Comparison of ENCODE assay signal across 9 mouse cellular contexts in the genomic region with DNA sequence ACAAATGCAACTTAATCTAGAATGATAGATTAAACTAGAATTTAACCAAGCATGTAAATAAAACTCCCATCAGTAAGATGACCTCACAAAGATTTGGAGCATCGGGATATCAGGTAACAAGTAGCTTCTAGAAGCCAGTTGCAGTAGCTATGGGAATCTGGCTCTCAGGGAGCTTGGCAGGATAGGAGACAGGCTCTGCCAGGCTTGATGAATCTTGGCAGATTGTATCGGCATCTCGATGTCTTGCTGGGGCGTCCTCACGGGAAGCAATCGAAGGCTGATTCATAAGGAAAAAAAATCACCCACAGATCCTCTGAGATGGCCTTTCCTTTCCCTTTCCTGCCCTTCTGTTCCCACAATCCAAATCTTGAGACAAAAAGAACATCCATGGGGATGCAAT.
DNase-seq lines count a peak whose midpoint lies in the region; ATAC-seq and TF ChIP-seq lines count a peak whose summit lies in the region.
"Had no signal": no experiment of that assay in that cellular context is flagged by ENCODE, and none has a peak within 500 bp of the region (broad histone marks: within the 10 kb centered on the region; RNA-seq: fewer than 3 reads in every experiment).

No protein-coding gene starts in this region.

- no peaks in the 10 kb centered on the region for H3K36me3 ChIP-seq in lung, postnatal 0 days (ENCODE audit: insufficient read depth, low read length)

- no peak overlapping the region for H3K4me3 ChIP-seq in lung, postnatal 0 days (ENCODE audit: low read depth, low read length)

- H3K27ac ChIP-seq in lung, postnatal 0 days (ENCODE audit: low read length) = no peak overlapping the region

- no peaks in the 10 kb centered on the region for H3K4me1 ChIP-seq in lung, postnatal 0 days (ENCODE audit: insufficient read depth, low read depth, low read length)

- no peak for ATAC-seq in lung, postnatal 0 days

- 87% methylated on average over 6 of the region's 6 CpGs for WGBS in lung, postnatal 0 days

- intact Hi-C loops in heart, postnatal 14 days (cut with DNase I) = no loop called here

- no peaks in the 10 kb centered on the region for H3K27me3 ChIP-seq in lung, postnatal 0 days (replicated peaks; ENCODE audit: insufficient read depth, low read length)

- TF ChIP-seq CTCF in lung, postnatal 0 days (IDR thresholded peaks at IDR 0.05) = no peak

- no peak for TF ChIP-seq EP300 in lung, postnatal 0 days (IDR thresholded peaks at IDR 0.05)

- H3K4me2 ChIP-seq in lung, postnatal 0 days (replicated peaks; ENCODE audit: low read depth, low read length) = no peak overlapping the region

- peak; percentile 22 for DNase-seq in Muller cell, postnatal 12 days (ENCODE audit: inconsistent ontology term)
- DNase-seq in brain, adult 2 months (ENCODE audit: low read depth, low spot score) = peak; percentile 94
- DNase-seq in frontal cortex, postnatal 36 days (ENCODE audit: low spot score in 2 of 2) = peak; percentile 36 to 52
- peak; percentile 51 to 54 for DNase-seq in layer of hippocampus, postnatal 36 days
- no peak for DNase-seq in lung, postnatal 0 days (ENCODE audit: low spot score)
- no peak for DNase-seq in heart, postnatal 14 days
- no peak for DNase-seq in liver
- DNase-seq: heart, postnatal 4 days; kidney, adult 8-10 months had no signal

- H3K9me3 ChIP-seq in lung, postnatal 0 days (ENCODE audit: low read length) = no peaks in the 10 kb centered on the region

- H3K9ac ChIP-seq in lung, postnatal 0 days (replicated peaks; ENCODE audit: low read depth) = no peak overlapping the region

Comparison
In these comparisons a context has a peak if more than half of its experiments do, and no peak if none do; other contexts are left out.
1. DNase-seq: peak in Muller cell, postnatal 12 days (single experiment), brain, adult 2 months (single experiment), frontal cortex, postnatal 36 days (2 of 2) and layer of hippocampus, postnatal 36 days (2 of 2); none in lung, postnatal 0 days (single experiment), heart, postnatal 14 days (0 of 2) and liver (single experiment).